In genomic region chrX:109885572-109885971, GRCm38 (mm10) we compare ENCODE assay signal across 27 mouse cellular contexts.
"Had no signal": no experiment of that assay in that cellular context is flagged by ENCODE, and none has a peak within 500 bp of the region (broad histone marks: within the 10 kb centered on the region; RNA-seq: fewer than 3 reads in every experiment).

No protein-coding gene starts in this region.

- H3K4me1 ChIP-seq: embryonic facial prominence, embryonic 10.5 days; embryonic facial prominence, embryonic 12.5 days; embryonic facial prominence, embryonic 13.5 days; embryonic facial prominence, embryonic 15.5 days; forebrain, embryonic 10.5 days; forebrain, embryonic 12.5 days; forebrain, embryonic 13.5 days; forebrain, embryonic 15.5 days had no signal

- H3K9me3 ChIP-seq: embryonic facial prominence, embryonic 10.5 days; embryonic facial prominence, embryonic 12.5 days; embryonic facial prominence, embryonic 13.5 days; embryonic facial prominence, embryonic 15.5 days; forebrain, embryonic 10.5 days; forebrain, embryonic 12.5 days; forebrain, embryonic 13.5 days; forebrain, embryonic 15.5 days had no signal

- H3K4me3 ChIP-seq: embryonic facial prominence, embryonic 10.5 days; embryonic facial prominence, embryonic 12.5 days; embryonic facial prominence, embryonic 13.5 days; embryonic facial prominence, embryonic 15.5 days; erythroblast, embryonic 14.5 days; forebrain, embryonic 10.5 days; forebrain, embryonic 12.5 days; forebrain, embryonic 13.5 days; forebrain, embryonic 15.5 days; gastrocnemius, adult 2 months; heart, adult 2 months had no signal

- DNase-seq: cerebellum, adult 9-10 months; cerebellum, adult 9-11 months; cerebellum, postnatal 10 days; cerebellum, postnatal 14 days; cerebellum, postnatal 25 days; cerebellum, postnatal 36 days; embryo, embryonic 11 days; forebrain, postnatal 0 days; gastrocnemius, adult 2 months; gastrocnemius, postnatal 10 days; gastrocnemius, postnatal 14 days; gastrocnemius, postnatal 25 days; gastrocnemius, postnatal 36 days; heart, adult 11 months; heart, adult 18-20 months; heart, adult 2 months had no signal

- H3K4me2 ChIP-seq: embryonic facial prominence, embryonic 12.5 days; embryonic facial prominence, embryonic 13.5 days; embryonic facial prominence, embryonic 15.5 days; forebrain, embryonic 12.5 days; forebrain, embryonic 13.5 days; forebrain, embryonic 15.5 days had no signal

- ATAC-seq: forebrain, embryonic 13.5 days; forebrain, embryonic 14.5 days; forebrain, embryonic 15.5 days; forebrain, embryonic 16.5 days; forebrain, postnatal 0 days had no signal

- H3K27ac ChIP-seq: embryonic facial prominence, embryonic 10.5 days; embryonic facial prominence, embryonic 12.5 days; embryonic facial prominence, embryonic 13.5 days; embryonic facial prominence, embryonic 15.5 days; forebrain, embryonic 10.5 days; forebrain, embryonic 12.5 days; forebrain, embryonic 13.5 days; forebrain, embryonic 15.5 days; gastrocnemius, adult 2 months; heart, adult 2 months had no signal

- H3K36me3 ChIP-seq: embryonic facial prominence, embryonic 10.5 days; embryonic facial prominence, embryonic 12.5 days; embryonic facial prominence, embryonic 13.5 days; embryonic facial prominence, embryonic 15.5 days; forebrain, embryonic 10.5 days; forebrain, embryonic 12.5 days; forebrain, embryonic 15.5 days had no signal

- H3K9ac ChIP-seq: embryonic facial prominence, embryonic 12.5 days; embryonic facial prominence, embryonic 13.5 days; embryonic facial prominence, embryonic 15.5 days; forebrain, embryonic 12.5 days; forebrain, embryonic 13.5 days; forebrain, embryonic 15.5 days; forebrain, postnatal 0 days had no signal

- H3K27me3 ChIP-seq: embryonic facial prominence, embryonic 12.5 days; embryonic facial prominence, embryonic 13.5 days; embryonic facial prominence, embryonic 15.5 days; forebrain, embryonic 12.5 days; forebrain, embryonic 13.5 days; forebrain, embryonic 15.5 days had no signal
